Mouse (Mus musculus): ENCODE measurements at regions not wholly inside any gene's neighbourhood (a gene's known extent, or its start where the extent isn't known, plus 50 kb on each side); places are given as distances from the start of the nearest gene placed in this dataset.

- no peak for TF ChIP-seq CTCF (IDR thresholded peaks at IDR 0.05; ENCODE audit: control insufficient read depth, insufficient read depth, low read length)
- TF ChIP-seq POLR2A (IDR thresholded peaks at IDR 0.05; ENCODE audit: borderline replicate concordance, control insufficient read depth, low read depth, low read length), result no peak
These were observed 340.9 kb downstream of the Kif20b start for GRCm38 (mm10) chr19:35263101-35263500.

Measured in bone marrow, adult 2 months (tissue).